Mouse (Mus musculus): ENCODE results near the gene Chchd3.

- no peak for TF ChIP-seq POLR2A (IDR thresholded peaks at IDR 0.05; ENCODE audit: borderline replicate concordance, extremely low read depth, low read depth, low read length)
- TF ChIP-seq CTCF (IDR thresholded peaks at IDR 0.05; ENCODE audit: insufficient read depth, low read length) = no peak
Observed at GRCm38 (mm10) chr6:32910692-32911091, 149.4 kb downstream of the Chchd3 start.

Measured in lung, adult 2 months (tissue).